Mouse (Mus musculus): ENCODE results near the gene Mul1.
"Not testable (repeated sequence)": the region's sequence is repeated elsewhere in the genome, so short reads cannot be mapped to it uniquely, and the experiment has no call there.

Gene Mul1

DNA sequence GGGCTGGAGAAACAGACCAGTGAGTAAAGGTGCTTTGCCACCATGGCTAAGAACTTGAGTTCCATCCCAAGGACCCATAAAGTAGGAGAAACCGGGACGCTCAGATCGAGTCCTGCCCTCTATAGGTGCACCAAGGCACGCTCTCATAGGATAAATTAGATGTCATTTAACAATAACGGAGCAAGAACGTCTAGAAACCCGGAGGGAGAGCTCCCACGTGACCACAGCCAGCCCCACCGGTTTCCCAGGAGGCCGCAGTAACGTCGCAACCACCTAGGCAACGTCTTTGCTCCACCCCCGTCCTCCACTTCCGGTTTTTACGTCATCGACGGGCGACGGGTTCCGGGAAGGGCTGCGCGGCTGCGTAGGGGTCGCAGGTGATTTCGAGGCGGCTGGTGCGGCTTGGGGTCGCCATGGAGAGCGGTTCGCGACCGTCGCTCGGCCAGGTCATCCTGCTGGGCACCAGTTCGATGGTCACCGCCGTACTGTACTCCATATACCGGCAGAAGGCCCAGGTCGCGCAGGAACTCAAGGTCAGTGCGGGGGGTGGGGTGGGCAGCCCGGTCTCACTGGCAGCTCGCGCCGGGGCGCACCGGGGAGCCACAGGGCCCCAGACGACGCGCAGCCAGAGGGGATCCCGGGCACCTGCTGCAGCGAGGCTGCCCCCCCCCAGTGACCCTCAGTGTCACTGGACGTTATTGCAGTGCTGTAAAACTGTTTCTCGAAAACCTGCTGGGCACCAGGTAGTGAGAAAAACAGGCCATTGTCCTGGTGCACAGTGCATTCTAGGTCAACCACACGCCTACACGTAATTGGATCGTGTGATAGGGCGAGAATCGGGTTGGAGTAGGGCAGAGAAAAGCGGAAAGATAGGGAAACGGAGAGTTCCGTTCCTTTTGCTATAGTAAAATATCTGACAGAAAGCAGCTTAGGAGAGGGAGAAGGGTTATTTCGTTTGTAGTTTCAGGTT lies at the start of gene Mul1:
Mul1 (plus strand) TSS at position 325 of the 970 bp plus-strand sequence.
- DNase-seq (ENCODE audit: low spot score in 2 of 2), result peak; percentile 96

- DNase-seq (ENCODE audit: low spot score in 2 of 2), result no peak
These were observed 40.8 kb upstream of the Mul1 start for GRCm38 (mm10) chr4:138393703-138394102.

GRCm38 (mm10) chr4:138395087-138395970 lies 39.1 kb upstream of the Mul1 start:
- peak; percentile 40 to 56 for DNase-seq (ENCODE audit: low spot score in 2 of 2)

- DNase-seq (ENCODE audit: low spot score in 2 of 2), result peak; percentile 72 to 76
These were observed 38.4 kb upstream of the Mul1 start, which contains the start of gene Fam43b for GRCm38 (mm10) chr4:138395971-138396645. Gene Fam43b, minus strand, starts transcription at chr4:138396528.

- no peak for DNase-seq (ENCODE audit: low spot score in 2 of 2)
These were observed 37.8 kb upstream of the Mul1 start for GRCm38 (mm10) chr4:138396711-138397110.

GRCm38 (mm10) chr4:138404806-138405205 lies 29.7 kb upstream of the Mul1 start:
- DNase-seq (ENCODE audit: low spot score in 2 of 2), result no peak

DNA sequence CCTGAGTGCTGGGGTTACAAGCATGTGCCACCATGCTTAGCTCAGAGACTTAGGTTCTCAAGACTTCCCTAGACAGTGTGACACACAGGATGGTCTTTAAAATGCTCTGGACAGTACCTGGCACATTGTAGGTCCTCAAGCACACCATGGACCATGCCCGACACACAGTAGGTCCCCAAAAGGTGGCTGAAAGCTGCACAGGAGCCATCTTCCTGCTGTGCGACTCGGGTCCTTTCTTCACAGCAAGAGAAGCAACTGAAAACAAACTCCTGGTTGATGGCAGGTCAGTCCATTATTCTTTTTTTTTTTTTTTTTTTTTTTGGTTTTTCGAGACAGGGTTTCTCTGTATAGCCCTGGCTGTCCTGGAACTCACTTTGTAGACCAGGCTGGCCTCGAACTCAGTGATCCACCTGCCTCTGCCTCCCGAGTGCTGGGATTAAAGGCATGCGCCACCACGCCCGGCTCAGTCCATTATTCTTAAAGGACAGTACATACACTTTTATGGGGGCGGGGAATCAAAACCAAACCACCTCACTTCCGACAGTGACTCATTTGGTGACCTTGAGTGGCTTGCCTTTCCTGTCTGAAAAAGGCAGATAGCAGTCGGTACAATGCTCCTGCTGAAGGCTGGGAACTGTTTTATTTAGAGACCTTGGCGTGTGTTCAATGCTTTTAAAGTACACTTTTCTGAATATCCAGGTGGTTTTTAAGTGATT lies 26.8 kb upstream of the Mul1 start:
- DNase-seq (ENCODE audit: low spot score in 2 of 2), result no peak

- DNase-seq (ENCODE audit: low spot score in 2 of 2), result no peak
These were observed 23.5 kb upstream of the Mul1 start for GRCm38 (mm10) chr4:138411011-138411410.

- no peak for DNase-seq (ENCODE audit: low spot score in 2 of 2)
These were observed 22.9 kb upstream of the Mul1 start for GRCm38 (mm10) chr4:138411504-138412121.

- peak; percentile 38 to 61 for DNase-seq (ENCODE audit: low spot score in 2 of 2)
These were observed 19.7 kb upstream of the Mul1 start for GRCm38 (mm10) chr4:138414725-138415124.

GRCm38 (mm10) chr4:138415991-138416390 lies 18.5 kb upstream of the Mul1 start:
- no peak for DNase-seq (ENCODE audit: low spot score in 2 of 2)

DNA sequence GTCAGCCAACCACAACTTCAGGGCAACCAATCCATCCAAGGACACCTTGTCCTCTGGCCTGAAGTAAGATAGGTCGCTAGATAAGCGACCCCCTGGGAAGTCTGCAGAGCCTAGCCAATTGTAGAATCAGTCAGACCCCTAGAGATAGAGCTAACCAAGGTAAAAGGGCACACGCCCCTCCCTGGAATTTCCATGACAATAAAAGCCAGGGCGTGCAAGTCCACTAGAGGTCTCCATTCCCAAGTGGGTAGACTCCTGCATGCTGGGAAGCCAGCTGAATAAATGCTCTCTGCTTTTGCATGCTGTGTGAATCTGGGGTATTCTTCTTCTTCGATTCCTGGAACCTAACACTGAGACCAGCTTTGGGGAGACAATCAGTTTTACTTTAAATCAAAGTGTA lies 18.1 kb upstream of the Mul1 start:
- no peak for DNase-seq (ENCODE audit: low spot score in 2 of 2)

- DNase-seq (ENCODE audit: low spot score in 2 of 2), result no peak
These were observed 16.6 kb upstream of the Mul1 start for GRCm38 (mm10) chr4:138417882-138418281.

- no peak for DNase-seq (ENCODE audit: low spot score in 2 of 2)
These were observed 16.0 kb upstream of the Mul1 start for GRCm38 (mm10) chr4:138418340-138418957.

DNA sequence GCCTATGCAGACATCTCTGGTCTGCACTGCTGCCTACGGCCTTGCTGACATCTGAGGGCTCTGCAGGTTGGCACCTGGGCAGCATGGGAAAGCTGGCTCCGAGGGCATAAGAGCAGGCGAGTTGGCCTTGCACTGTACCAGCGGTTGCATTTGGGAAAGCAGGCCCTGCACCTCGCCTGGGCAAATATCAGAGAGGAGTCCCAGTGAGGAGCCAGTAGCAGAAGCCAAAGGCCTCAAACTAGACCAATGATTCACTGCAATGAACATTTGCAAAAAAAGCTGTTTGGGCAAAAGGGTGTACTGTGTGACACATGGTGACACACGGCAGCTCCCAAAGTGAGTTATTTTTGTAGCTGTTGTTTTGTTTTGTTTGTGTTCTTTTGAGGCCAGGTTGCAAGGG lies 9.4 kb upstream of the Mul1 start:
- no peak for DNase-seq (ENCODE audit: low spot score in 2 of 2)

GRCm38 (mm10) chr4:138425604-138426003 lies 8.9 kb upstream of the Mul1 start:
- DNase-seq (ENCODE audit: low spot score in 2 of 2), result not testable (repeated sequence)

DNA sequence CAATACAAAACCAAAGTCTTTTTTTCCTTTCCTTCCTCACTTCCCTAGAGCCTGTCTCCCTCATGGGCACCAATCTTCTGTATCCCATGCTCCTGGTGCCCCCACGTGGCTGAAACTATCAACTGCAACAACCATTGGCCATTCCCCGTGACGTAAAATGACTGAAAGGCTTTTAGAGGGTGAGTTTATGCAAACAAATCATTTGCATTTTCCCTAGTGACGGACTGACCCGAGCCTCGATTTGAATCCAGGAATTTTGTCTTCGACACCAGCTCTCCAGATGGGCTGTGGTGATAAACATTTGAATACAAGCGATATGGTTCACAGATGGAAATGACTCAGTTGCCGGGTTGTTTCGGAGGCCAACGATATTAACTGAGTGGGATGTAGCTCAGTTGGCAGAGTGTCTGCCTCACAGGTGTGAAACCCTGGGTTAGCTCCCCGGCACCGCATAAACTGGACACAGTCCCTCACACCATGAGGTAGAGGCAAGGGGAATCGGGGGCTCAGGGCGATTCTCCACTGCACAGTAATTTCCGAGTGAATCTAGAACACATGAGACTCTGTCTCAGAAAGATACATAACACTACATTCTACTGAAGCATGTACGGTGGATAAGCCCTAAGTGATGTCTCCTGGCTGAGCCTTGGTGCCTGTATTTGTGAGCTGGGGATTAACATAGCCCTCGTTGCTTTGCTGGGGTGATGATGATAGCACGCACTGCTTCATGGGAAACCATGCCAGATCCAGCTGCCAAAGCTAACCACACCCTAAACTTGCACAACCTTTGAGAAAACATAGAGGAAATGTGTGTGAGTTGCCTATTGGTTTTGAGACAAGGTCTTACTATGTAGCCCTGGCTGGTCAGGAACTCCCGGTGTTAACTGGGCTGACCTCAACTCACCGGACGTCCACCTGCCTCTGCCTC lies 7.4 kb upstream of the Mul1 start:
- peak; percentile 79 to 86 for DNase-seq (ENCODE audit: low spot score in 2 of 2)

DNA sequence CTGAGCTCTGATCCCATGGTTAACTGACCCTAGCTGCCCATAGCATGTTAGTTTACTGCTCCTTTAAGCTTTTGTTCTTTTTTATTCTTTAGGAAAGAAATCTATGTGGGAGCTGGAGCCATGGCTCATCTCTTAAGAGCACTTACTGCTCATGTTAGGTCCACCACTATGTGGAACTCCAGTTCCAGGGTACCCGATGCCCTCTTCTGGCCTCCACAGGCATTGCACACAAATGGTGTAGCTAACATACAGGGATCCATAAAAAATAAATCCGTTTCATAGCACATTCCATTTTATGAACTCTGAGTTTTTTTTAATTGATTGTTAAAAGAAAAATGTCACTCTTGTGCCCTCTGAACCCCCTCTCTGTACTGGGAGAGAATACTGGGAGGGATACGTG lies 4.7 kb upstream of the Mul1 start:
- DNase-seq (ENCODE audit: low spot score in 2 of 2), result peak in 1 of 2 experiments; percentile 53

- no peak for DNase-seq (ENCODE audit: low spot score in 2 of 2)
These were observed 3.1 kb upstream of the Mul1 start for GRCm38 (mm10) chr4:138431340-138431739.

Data from frontal cortex, postnatal 10 days (tissue).